Mouse (Mus musculus) thymus, adult 2 months (tissue): ENCODE measurements around the gene Parp14.

Experiments
- CTCF ChIP-seq: fragments of 200-500 bp; IDR thresholded peaks from 2 replicates; pipeline ENCODE4 v1.5.1; 2012; ENCODE audit warnings: mild to moderate bottlenecking, control low read depth, low read length, moderate library complexity, borderline replicate concordance; ENCODE audit not compliant: control insufficient read depth, poor library complexity, insufficient read depth; ENCODE audit errors: extremely low read depth
- POLR2A ChIP-seq: fragments of 200-500 bp; IDR thresholded peaks from 2 replicates; pipeline ENCODE4 v1.6.1; 2012; ENCODE audit warnings: mild to moderate bottlenecking, low read length, control low read depth, moderate library complexity; ENCODE audit not compliant: control insufficient read depth, poor library complexity, insufficient read depth; ENCODE audit errors: extremely low read depth

DNA sequence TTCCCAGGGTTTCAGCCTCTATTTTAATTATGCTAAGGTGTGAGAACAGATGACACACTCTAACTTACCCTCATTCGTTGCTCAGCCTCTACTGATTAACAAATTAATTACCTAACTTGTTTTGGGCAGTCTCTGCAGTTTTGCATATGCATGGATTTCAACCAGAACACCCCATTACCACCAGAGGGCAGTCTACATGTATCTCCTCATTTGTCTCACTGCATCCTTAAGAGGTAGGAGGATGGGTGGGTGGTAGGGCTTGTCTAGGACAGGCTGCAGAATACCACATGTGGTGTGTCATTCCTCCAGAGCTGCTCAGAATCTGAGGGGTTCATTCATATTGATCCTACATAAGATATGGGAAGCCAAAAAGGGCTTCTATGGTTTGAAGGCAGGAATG is 31.7 kb downstream of the Parp14 start:
- TF ChIP-seq CTCF (no peak), POLR2A (no peak)
